Mouse (Mus musculus): ENCODE measurements at regions not wholly inside any gene's neighbourhood (a gene's known extent, or its start where the extent isn't known, plus 50 kb on each side); places are given as distances from the start of the nearest gene placed in this dataset.

GRCm38 (mm10) chr9:43930037-43930404, 113.2 kb upstream of the Thy1 start:
- no peak for DNase-seq (ENCODE audit: low read depth)

- DNase-seq (ENCODE audit: low read depth) = no peak
Observed at GRCm38 (mm10) chr9:43930476-43930875, 112.7 kb upstream of the Thy1 start.

- DNase-seq (ENCODE audit: low read depth) = no peak
Observed at GRCm38 (mm10) chr9:43934012-43934690, 109.0 kb upstream of the Thy1 start.

- DNase-seq (ENCODE audit: low read depth) = peak; percentile 8
Observed at GRCm38 (mm10) chr9:43934691-43935064, 108.5 kb upstream of the Thy1 start.

- no peak for DNase-seq (ENCODE audit: low read depth)
Observed at GRCm38 (mm10) chr9:43939336-43939735, 103.8 kb upstream of the Thy1 start.

GRCm38 (mm10) chr9:43942147-43942546, 101.0 kb upstream of the Thy1 start:
- no peak for DNase-seq (ENCODE audit: low read depth)

GRCm38 (mm10) chr9:43943522-43943921, 99.7 kb upstream of the Thy1 start:
- DNase-seq (ENCODE audit: low read depth) = peak; percentile 4

- peak; percentile 91 for DNase-seq (ENCODE audit: low read depth)
Observed at GRCm38 (mm10) chr9:43944816-43945741, 98.1 kb upstream of the Thy1 start.

- peak; percentile 37 for DNase-seq (ENCODE audit: low read depth)
Observed at GRCm38 (mm10) chr9:43945997-43946649, 97.1 kb upstream of the Thy1 start.

GRCm38 (mm10) chr9:43947089-43947488, 96.1 kb upstream of the Thy1 start:
- DNase-seq (ENCODE audit: low read depth) = peak; percentile 55

GRCm38 (mm10) chr9:43947490-43948150, 95.6 kb upstream of the Thy1 start:
- peak; percentile 26 for DNase-seq (ENCODE audit: low read depth)

- DNase-seq (ENCODE audit: low read depth) = peak; percentile 75
Observed at GRCm38 (mm10) chr9:43953128-43953527, 90.1 kb upstream of the Thy1 start.

GRCm38 (mm10) chr9:43959541-43959940, 83.6 kb upstream of the Thy1 start:
- DNase-seq (ENCODE audit: low read depth) = peak; percentile 81

- DNase-seq (ENCODE audit: low read depth) = no peak
Observed at GRCm38 (mm10) chr9:43961431-43961830, 81.8 kb upstream of the Thy1 start.

GRCm38 (mm10) chr9:43965171-43965570, 78.0 kb upstream of the Thy1 start:
- DNase-seq (ENCODE audit: low read depth) = no peak

GRCm38 (mm10) chr9:43965811-43966210, 77.4 kb upstream of the Thy1 start:
- no peak for DNase-seq (ENCODE audit: low read depth)

GRCm38 (mm10) chr9:43970043-43970795, 73.0 kb upstream of the Thy1 start:
- DNase-seq (ENCODE audit: low read depth) = no peak

- DNase-seq (ENCODE audit: low read depth) = no peak
Observed at GRCm38 (mm10) chr9:43970858-43971257, 72.3 kb upstream of the Thy1 start.

GRCm38 (mm10) chr9:43972290-43972689, 70.9 kb upstream of the Thy1 start:
- DNase-seq (ENCODE audit: low read depth) = peak; percentile 83

- DNase-seq (ENCODE audit: low read depth) = no peak
Observed at GRCm38 (mm10) chr9:43975405-43975804, 67.8 kb upstream of the Thy1 start.

- DNase-seq (ENCODE audit: low read depth) = no peak
Observed at GRCm38 (mm10) chr9:43976366-43976765, 66.8 kb upstream of the Thy1 start.
